Mouse (Mus musculus) heart, adult 2 months (tissue): ENCODE results near the gene AV320801.
"Not testable (repeated sequence)": the region's sequence is repeated elsewhere in the genome, so short reads cannot be mapped to it uniquely, and the experiment has no call there.

ENCODE experiments used
- CTCF ChIP-seq: fragments of 200-600 bp; IDR thresholded peaks from 2 replicates; pipeline ENCODE4 v1.8.1; 2022; ENCODE audit warnings: antibody characterized with exemption, mild to moderate bottlenecking, moderate library complexity
- EP300 ChIP-seq: fragments of 200-500 bp; IDR thresholded peaks from 2 replicates; pipeline ENCODE4 v1.6.1; 2011; ENCODE audit warnings: low read depth, low read length, control low read depth; ENCODE audit not compliant: insufficient read depth

DNA sequence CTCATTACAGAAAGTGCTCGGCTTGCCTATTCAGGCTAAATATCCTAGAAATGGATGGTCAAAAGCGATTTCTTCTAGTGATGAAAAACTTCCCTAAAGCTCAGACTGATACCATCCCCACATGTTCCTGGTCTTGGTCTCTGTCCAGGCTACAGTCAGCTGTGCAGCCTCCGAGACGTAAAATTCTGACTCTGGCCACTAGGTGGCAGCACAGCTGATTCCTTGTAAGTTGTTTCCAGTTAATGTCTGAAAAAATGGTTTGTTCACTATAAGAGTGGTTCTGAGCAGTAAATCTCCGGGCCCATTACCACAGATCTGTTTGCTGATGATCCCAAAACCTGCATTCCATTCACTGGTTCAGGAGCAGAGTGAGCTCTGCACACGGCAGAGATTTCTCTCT, 12.5 kb upstream of the AV320801 start:
- not testable (repeated sequence) for TF ChIP-seq CTCF, EP300
